Mouse (Mus musculus): ENCODE results near the gene Nxf1. TPM values are rescaled to one million over a fixed set of nuclear protein-coding genes. Genes with fewer than 3 reads are reported as not detected.

The Nxf1 gene
- total and polyA plus RNA-seq, 3 experiments = 122 to 296 (median 231) TPM

DNA sequence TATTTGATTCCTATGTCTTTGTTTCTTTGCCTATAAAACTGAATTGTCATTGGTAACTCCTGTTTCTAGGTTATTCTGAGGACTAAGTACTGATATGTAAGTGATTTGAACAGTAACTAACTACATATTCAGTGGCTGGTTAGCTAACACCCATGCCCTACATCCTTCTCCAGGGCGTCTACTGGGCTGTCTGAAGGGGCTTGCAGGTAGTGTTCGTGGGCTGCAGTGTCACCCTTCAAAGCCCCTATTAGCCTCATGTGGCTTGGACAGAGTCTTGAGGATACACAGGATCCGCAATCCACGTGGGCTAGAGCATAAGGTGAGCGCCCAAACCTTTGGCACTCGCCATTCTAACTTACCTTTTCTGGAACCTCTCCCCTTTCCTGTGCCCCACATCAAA is 17.2 kb upstream of the Nxf1 start:
- TF ChIP-seq NRF1 (IDR thresholded peaks at IDR 0.05; ENCODE audit: insufficient read depth, low read depth, low read length, poor library complexity, severe bottlenecking) = no peak
- no peak for TF ChIP-seq SIN3A (IDR thresholded peaks at IDR 0.05; ENCODE audit: low read length)
- TF ChIP-seq POLR2A (IDR thresholded peaks at IDR 0.05; ENCODE audit: control insufficient read depth in 1 of 2, insufficient read depth in 1 of 2, low read depth in 1 of 2, low read length in 2 of 2, poor library complexity in 1 of 2) = no peak
- no peak for TF ChIP-seq POLR2AphosphoS5 (IDR thresholded peaks at IDR 0.05; ENCODE audit: borderline replicate concordance, low read depth, low read length)
- no peak for TF ChIP-seq MEF2A (IDR thresholded peaks at IDR 0.05; ENCODE audit: extremely low read depth, insufficient replicate concordance, low read depth, low read length, poor library complexity, severe bottlenecking)
- no peak for TF ChIP-seq NELFE (IDR thresholded peaks at IDR 0.05; ENCODE audit: low read depth, low read length)
- TF ChIP-seq TBP (IDR thresholded peaks at IDR 0.05; ENCODE audit: low read depth, low read length) = no peak
- no peak for TF ChIP-seq USF2 (IDR thresholded peaks at IDR 0.05; ENCODE audit: borderline replicate concordance in 1 of 2, insufficient read depth in 1 of 2, low read depth in 1 of 2, low read length in 2 of 2)
- TF ChIP-seq CHD2 (IDR thresholded peaks at IDR 0.05; ENCODE audit: low read length) = no peak
- TF ChIP-seq EP300 (IDR thresholded peaks at IDR 0.05; ENCODE audit: low read depth in 1 of 2, low read length in 2 of 2) = no peak
- no peak for TF ChIP-seq ZC3H11A (IDR thresholded peaks at IDR 0.05; ENCODE audit: low read depth, low read length)
- no peak for TF ChIP-seq ZNF384 (IDR thresholded peaks at IDR 0.05; ENCODE audit: low read depth, low read length)
- no peak for TF ChIP-seq MXI1 (IDR thresholded peaks at IDR 0.05; ENCODE audit: low read depth, low read length)
- H3K4me1 ChIP-seq (ENCODE audit: control insufficient read depth in 1 of 2, insufficient read depth in 2 of 2, low read length in 2 of 2) = peaks cover 8 to 13% of the 10 kb centered on the region in 2 experiments
- no peak overlapping the region for H3K9ac ChIP-seq (ENCODE audit: control insufficient read depth, low read depth, low read length, poor library complexity, severe bottlenecking)
- peaks cover 29% of the 10 kb centered on the region for H3K79me2 ChIP-seq (ENCODE audit: control insufficient read depth, insufficient read depth, low read length, poor library complexity)
- H3K27me3 ChIP-seq (ENCODE audit: control insufficient read depth in 1 of 2, insufficient read depth in 2 of 2, low read length in 2 of 2) = no peaks in the 10 kb centered on the region
- H3K9me3 ChIP-seq (replicated peaks; ENCODE audit: insufficient read depth, low read length) = no peaks in the 10 kb centered on the region
- no peak overlapping the region for H3K4me3 ChIP-seq (ENCODE audit: control insufficient read depth in 1 of 2, insufficient read depth in 1 of 2, low read depth in 2 of 2, low read length in 2 of 2)
- H3K36me3 ChIP-seq (ENCODE audit: control insufficient read depth in 1 of 2, insufficient read depth in 2 of 2, low read length in 2 of 2) = peaks cover 16 to 17% of the 10 kb centered on the region in 2 experiments
- DNase-seq (ENCODE audit: low read depth, low spot score) = no peak
- H3K27ac ChIP-seq (ENCODE audit: control insufficient read depth, low read depth, low read length) = no peak overlapping the region

DNA sequence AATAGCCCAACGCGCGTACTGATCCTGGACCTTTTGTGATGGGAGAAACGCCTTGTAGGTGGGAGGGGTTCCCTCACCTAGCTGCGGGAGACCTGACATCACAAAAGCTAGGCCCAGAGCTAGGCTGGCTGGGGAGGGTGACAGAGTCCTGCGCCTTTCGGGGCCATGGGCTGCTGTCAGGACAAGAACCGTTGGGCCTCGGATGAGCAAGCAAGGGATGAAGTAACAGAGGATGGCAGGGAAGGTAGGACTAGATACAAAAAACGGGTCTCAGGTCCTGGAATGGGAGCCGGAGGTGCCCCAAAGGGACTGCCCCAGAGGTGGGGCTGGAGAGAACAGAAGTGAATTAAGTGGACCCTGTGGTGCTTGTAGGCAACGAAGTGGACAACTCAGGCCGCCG is 16.3 kb upstream of the Nxf1 start, which contains the start of gene 1700092M07Rik:
Gene 1700092M07Rik (plus strand): TSS at position 116 of the 400 bp plus-strand sequence.
- Histone ChIP-seq H3K27me3 (ENCODE audit: control insufficient read depth in 1 of 2, insufficient read depth in 2 of 2, low read length in 2 of 2) (no peaks in the 10 kb centered on the region), H3K9ac (ENCODE audit: control insufficient read depth, low read depth, low read length, poor library complexity, severe bottlenecking) (peak within 1 kb of the TSS; percentile 84), H3K4me1 (ENCODE audit: control insufficient read depth in 1 of 2, insufficient read depth in 2 of 2, low read length in 2 of 2) (peaks cover 5 to 7% of the 10 kb centered on the region in 2 experiments), H3K79me2 (ENCODE audit: control insufficient read depth, insufficient read depth, low read length, poor library complexity) (peaks cover 29% of the 10 kb centered on the region), H3K27ac (ENCODE audit: control insufficient read depth, low read depth, low read length) (peak within 1 kb of the TSS; percentile 89), H3K36me3 (ENCODE audit: control insufficient read depth in 1 of 2, insufficient read depth in 2 of 2, low read length in 2 of 2) (peaks cover 11 to 18% of the 10 kb centered on the region in 2 experiments), H3K4me3 (ENCODE audit: control insufficient read depth in 1 of 2, insufficient read depth in 1 of 2, low read depth in 2 of 2, low read length in 2 of 2) (peak within 1 kb of the TSS; percentile 82 to 87), H3K9me3 (replicated peaks; ENCODE audit: insufficient read depth, low read length) (no peaks in the 10 kb centered on the region)
- no peak for DNase-seq (ENCODE audit: low read depth, low spot score)
- TF ChIP-seq TAL1 (IDR thresholded peaks at IDR 0.05; ENCODE audit: low read length) = no peak
- TF ChIP-seq ZMIZ1 (IDR thresholded peaks at IDR 0.05; ENCODE audit: low read depth, low read length) = 0 out of 2 replicates have a peak, but pooled peaks have one; percentile 6

Measured in MEL (cell line).